Mouse (Mus musculus): ENCODE measurements around the gene Olfr586. TPM values are rescaled to one million over a fixed set of nuclear protein-coding genes. Genes with fewer than 3 reads are reported as not detected.

Gene Olfr586
- polyA plus RNA-seq (2016; fragmentation: Nextera tagmentation; extraction: Ambion mirVana): not detected in 2 replicates

DNA sequence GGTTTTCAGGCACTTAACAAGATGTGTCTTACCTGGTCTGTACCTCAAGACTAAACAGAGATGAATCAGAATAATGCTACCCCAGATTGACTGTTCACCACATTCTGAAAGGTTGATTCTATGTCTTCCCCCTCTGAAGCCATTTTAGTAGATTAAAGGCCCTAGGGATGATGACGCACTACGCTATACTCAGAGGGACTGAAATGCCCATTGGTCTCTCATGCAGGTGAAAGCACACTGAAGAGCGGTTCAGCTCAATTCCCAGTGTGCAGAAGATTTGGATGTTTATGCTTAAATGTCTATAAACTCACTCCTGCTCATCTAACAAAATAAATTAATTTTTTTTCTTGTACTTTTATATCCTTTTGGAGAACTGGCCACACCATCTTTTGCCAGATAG lies at the start of gene Olfr586:
TSS of gene Olfr586 (minus strand) at position 101 of the 400 bp plus-strand sequence.
- H3K4me1 ChIP-seq: no peaks in the 10 kb centered on the region
- H3K9ac ChIP-seq: no peak within 1 kb of the TSS
- no peak within 1 kb of the TSS for H3K27ac ChIP-seq
- H3K4me2 ChIP-seq (replicated peaks): no peak within 1 kb of the TSS
- H3K27me3 ChIP-seq (replicated peaks): no peaks in the 10 kb centered on the region
- 94% methylated on average over 3 of the region's 3 CpGs for WGBS
- no peak within 1 kb of the TSS for H3K4me3 ChIP-seq
- ATAC-seq (ENCODE audit: low FRiP score, low read depth): no peak
- no peaks in the 10 kb centered on the region for H3K9me3 ChIP-seq
- no peaks in the 10 kb centered on the region for H3K36me3 ChIP-seq

DNA sequence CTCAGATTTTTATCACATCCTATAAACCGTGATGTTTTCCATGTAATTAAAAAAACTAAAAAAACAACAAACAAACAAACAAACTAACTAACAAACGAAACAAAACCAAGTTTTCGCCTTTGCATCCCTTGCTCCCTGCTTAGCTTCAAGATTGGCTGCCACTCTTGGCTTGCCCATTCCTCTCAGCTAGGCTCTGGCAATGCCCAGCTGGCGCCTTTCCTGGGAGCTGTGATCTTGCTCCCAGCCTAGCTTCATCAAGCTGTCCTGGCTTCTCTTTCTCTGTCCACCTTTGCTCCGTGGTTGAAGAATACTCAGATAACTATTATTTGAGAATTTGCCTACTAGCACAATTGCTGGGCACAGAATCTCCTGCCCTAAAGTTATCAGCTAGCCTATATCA lies 44.3 kb upstream of the Olfr586 start:
- Histone ChIP-seq H3K9ac (no peak overlapping the region), H3K27me3 (replicated peaks) (no peaks in the 10 kb centered on the region), H3K36me3 (no peaks in the 10 kb centered on the region), H3K4me3 (no peak overlapping the region), H3K27ac (no peak overlapping the region), H3K4me2 (replicated peaks) (no peak overlapping the region), H3K4me1 (no peaks in the 10 kb centered on the region), H3K9me3 (no peaks in the 10 kb centered on the region)
- no peak for ATAC-seq (ENCODE audit: low FRiP score, low read depth)
- 79% methylated on average over 5 of the region's 5 CpGs for WGBS

DNA sequence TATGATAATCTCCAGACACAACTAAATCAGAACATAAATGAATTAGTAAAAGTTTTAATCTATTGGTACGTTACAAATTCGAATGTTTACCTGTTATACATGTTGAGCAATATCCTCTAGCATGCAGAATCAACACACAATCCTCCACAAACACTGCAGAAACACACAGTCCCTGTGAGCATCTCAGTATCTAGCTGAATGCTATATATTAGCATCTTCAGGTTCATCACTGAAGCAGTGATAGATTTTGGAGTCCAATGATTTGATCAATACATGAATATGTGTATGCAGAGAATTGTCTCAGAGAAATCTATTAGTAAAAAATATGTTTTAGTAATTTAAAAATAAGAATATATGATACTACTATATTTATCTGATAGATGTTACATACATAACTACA lies 30.8 kb upstream of the Olfr586 start, which contains the start of gene Olfr589:
TSS of gene Olfr589 (minus strand) at position 101 of the 400 bp plus-strand sequence.
- H3K4me1 ChIP-seq: no peaks in the 10 kb centered on the region
- H3K9me3 ChIP-seq: no peaks in the 10 kb centered on the region
- H3K4me3 ChIP-seq: no peak within 1 kb of the TSS
- no peaks in the 10 kb centered on the region for H3K36me3 ChIP-seq
- no peak within 1 kb of the TSS for H3K27ac ChIP-seq
- no peaks in the 10 kb centered on the region for H3K27me3 ChIP-seq (replicated peaks)
- 66% methylated on average over 2 of the region's 2 CpGs for whole genome bisulfite sequencing
- H3K4me2 ChIP-seq (replicated peaks): no peak within 1 kb of the TSS
- no peak for ATAC-seq (ENCODE audit: low FRiP score, low read depth)
- H3K9ac ChIP-seq: no peak within 1 kb of the TSS

DNA sequence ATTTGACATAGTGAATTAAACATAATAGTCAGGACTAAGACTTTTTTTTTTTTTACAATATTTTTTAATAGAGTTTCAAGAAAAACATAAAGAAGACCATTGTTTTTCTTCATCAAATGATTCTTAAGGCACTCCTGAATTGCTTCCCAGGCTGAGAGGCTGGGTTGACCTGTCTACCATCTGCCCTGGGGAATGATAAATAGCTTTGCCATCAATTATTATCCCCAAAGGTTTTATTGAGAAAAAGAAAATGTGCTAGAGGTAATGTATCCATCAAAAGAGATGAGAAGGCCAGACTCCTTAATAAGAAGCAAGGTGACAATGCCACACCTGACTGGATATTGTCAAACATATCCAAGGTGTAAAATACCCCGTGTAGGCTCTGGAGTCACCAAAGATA lies 15.1 kb upstream of the Olfr586 start, which contains the start of gene Olfr588-ps1:
TSS of gene Olfr588-ps1 (plus strand) at position 301 of the 400 bp plus-strand sequence.
- no peak for ATAC-seq (ENCODE audit: low FRiP score, low read depth)
- Histone ChIP-seq H3K27me3 (replicated peaks) (no peaks in the 10 kb centered on the region), H3K4me3 (no peak within 1 kb of the TSS), H3K9me3 (no peaks in the 10 kb centered on the region), H3K9ac (no peak within 1 kb of the TSS), H3K4me1 (no peaks in the 10 kb centered on the region), H3K4me2 (replicated peaks) (no peak within 1 kb of the TSS), H3K27ac (no peak within 1 kb of the TSS), H3K36me3 (no peaks in the 10 kb centered on the region)
- 85% methylated on average over 1 of the region's 1 CpGs for WGBS

DNA sequence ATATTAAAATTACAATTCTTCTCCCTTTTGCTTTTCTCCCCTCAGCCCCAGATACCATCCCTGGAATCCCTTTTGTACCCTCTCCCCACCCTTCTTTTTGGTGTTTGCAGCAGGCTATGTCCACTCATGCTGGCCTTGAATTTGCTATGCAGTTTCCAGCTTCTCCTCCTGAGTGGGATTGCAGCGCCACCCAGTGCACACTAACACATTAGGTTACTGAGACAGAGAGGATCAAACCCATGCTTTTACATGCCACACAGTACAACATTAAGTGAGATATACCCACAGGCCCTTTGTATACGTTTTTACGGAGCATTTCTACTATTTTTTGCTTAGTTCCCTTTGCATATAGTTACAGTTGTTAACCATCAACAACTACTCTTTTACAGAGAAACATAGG lies 6.0 kb downstream of the Olfr586 start:
- Histone ChIP-seq H3K27ac (no peak overlapping the region), H3K9me3 (no peaks in the 10 kb centered on the region), H3K36me3 (no peaks in the 10 kb centered on the region), H3K27me3 (replicated peaks) (no peaks in the 10 kb centered on the region), H3K4me1 (no peaks in the 10 kb centered on the region), H3K9ac (no peak overlapping the region), H3K4me2 (replicated peaks) (no peak overlapping the region), H3K4me3 (no peak overlapping the region)
- ATAC-seq (ENCODE audit: low FRiP score, low read depth): no peak
- 58% methylated on average over 3 of the region's 3 CpGs for WGBS

DNA sequence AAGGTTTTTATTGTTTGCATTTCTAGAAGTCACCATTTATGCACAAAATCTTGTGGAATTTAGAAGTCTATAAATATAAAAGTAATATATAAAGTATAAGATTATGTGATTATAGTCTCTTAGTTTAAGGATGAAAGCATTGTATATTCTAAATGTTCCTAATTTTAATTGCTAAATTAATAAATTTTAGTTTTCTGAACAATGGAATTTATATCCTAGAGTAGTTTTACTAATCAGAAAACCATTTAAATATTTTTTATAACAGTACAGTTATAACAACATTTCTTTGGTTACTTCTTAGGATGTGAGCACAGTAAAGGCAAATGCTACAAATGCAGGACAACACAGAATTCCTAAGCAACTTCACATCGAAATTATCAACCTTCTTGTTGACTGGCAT lies 28.0 kb downstream of the Olfr586 start, which contains the start of gene Olfr585:
TSS of gene Olfr585 (plus strand) at position 301 of the 400 bp plus-strand sequence.
- Histone ChIP-seq H3K27ac (no peak within 1 kb of the TSS), H3K4me2 (replicated peaks) (no peak within 1 kb of the TSS), H3K9me3 (no peaks in the 10 kb centered on the region), H3K36me3 (no peaks in the 10 kb centered on the region), H3K4me3 (no peak within 1 kb of the TSS), H3K27me3 (replicated peaks) (no peaks in the 10 kb centered on the region), H3K4me1 (no peaks in the 10 kb centered on the region), H3K9ac (no peak within 1 kb of the TSS)
- ATAC-seq (ENCODE audit: low FRiP score, low read depth): no peak
- WGBS: 78% methylated on average over 1 of the region's 1 CpGs

DNA sequence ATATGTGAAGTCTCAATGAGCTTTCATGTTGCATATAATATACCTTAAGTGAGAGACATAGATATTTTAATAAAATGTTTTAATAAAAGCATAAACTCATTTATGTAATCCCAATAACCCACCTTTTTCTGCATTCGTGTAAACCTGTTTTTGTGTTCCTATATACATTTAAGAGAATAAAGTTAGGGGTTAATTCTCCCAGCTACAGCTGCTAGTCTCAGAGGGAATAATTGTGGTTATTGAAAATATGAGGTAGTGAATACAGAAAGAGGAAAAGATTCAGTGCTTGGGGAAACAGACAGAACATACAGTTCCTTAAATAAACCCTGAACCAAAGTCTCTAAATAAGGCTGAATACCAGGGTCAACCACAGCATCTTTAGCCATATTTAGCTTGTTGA lies 43.9 kb downstream of the Olfr586 start, which contains the start of gene Olfr584:
TSS of gene Olfr584 (plus strand) at position 301 of the 400 bp plus-strand sequence.
- WGBS: 80% methylated on average over 1 of the region's 1 CpGs
- H3K4me3 ChIP-seq: no peak within 1 kb of the TSS
- no peaks in the 10 kb centered on the region for H3K27me3 ChIP-seq (replicated peaks)
- no peaks in the 10 kb centered on the region for H3K4me1 ChIP-seq
- H3K9me3 ChIP-seq: peaks cover 14% of the 10 kb centered on the region
- H3K36me3 ChIP-seq: no peaks in the 10 kb centered on the region
- ATAC-seq (ENCODE audit: low FRiP score, low read depth): no peak
- no peak within 1 kb of the TSS for H3K27ac ChIP-seq
- H3K9ac ChIP-seq: no peak within 1 kb of the TSS
- H3K4me2 ChIP-seq (replicated peaks): no peak within 1 kb of the TSS

Other genes with a start within 250 kb of the Olfr586 start
- gene Olfr568, start 248.5 kb downstream of the Olfr586 start, polyA plus RNA-seq (2016; fragmentation: Nextera tagmentation; extraction: Ambion mirVana): not detected in 2 replicates
- not detected in 2 replicates for gene Olfr569, start 234.8 kb downstream of the Olfr586 start, polyA plus RNA-seq (2016; fragmentation: Nextera tagmentation; extraction: Ambion mirVana)
- not detected in 2 replicates for gene Olfr570, start 231.1 kb downstream of the Olfr586 start, polyA plus RNA-seq (2016; fragmentation: Nextera tagmentation; extraction: Ambion mirVana)
- gene Olfr571, start 208.1 kb downstream of the Olfr586 start, polyA plus RNA-seq (2016; fragmentation: Nextera tagmentation; extraction: Ambion mirVana): not detected in 2 replicates
- not detected in 2 replicates for gene Olfr572, start 201.2 kb downstream of the Olfr586 start, polyA plus RNA-seq (2016; fragmentation: Nextera tagmentation; extraction: Ambion mirVana)
- gene Olfr573-ps1, start 183.1 kb downstream of the Olfr586 start, polyA plus RNA-seq (2016; fragmentation: Nextera tagmentation; extraction: Ambion mirVana): not detected in 2 replicates
- gene Olfr574, start 177.2 kb downstream of the Olfr586 start, polyA plus RNA-seq (2016; fragmentation: Nextera tagmentation; extraction: Ambion mirVana): not detected in 2 replicates
- not detected in 2 replicates for gene Olfr575, start 166.9 kb downstream of the Olfr586 start, polyA plus RNA-seq (2016; fragmentation: Nextera tagmentation; extraction: Ambion mirVana)
- gene Olfr576, start 163.0 kb downstream of the Olfr586 start, polyA plus RNA-seq (2016; fragmentation: Nextera tagmentation; extraction: Ambion mirVana): not detected in 2 replicates
- gene Olfr577, start 149.7 kb downstream of the Olfr586 start, polyA plus RNA-seq (2016; fragmentation: Nextera tagmentation; extraction: Ambion mirVana): not detected in 2 replicates
- gene Olfr578, start 136.3 kb downstream of the Olfr586 start, polyA plus RNA-seq (2016; fragmentation: Nextera tagmentation; extraction: Ambion mirVana): not detected in 2 replicates
- not detected in 2 replicates for gene Olfr582, start 87.6 kb downstream of the Olfr586 start, polyA plus RNA-seq (2016; fragmentation: Nextera tagmentation; extraction: Ambion mirVana)
- gene Olfr583, start 74.3 kb downstream of the Olfr586 start, polyA plus RNA-seq (2016; fragmentation: Nextera tagmentation; extraction: Ambion mirVana): not detected in 2 replicates
- gene Olfr584, start 43.8 kb downstream of the Olfr586 start, polyA plus RNA-seq (2016; fragmentation: Nextera tagmentation; extraction: Ambion mirVana): not detected in 2 replicates
- not detected in 2 replicates for gene Olfr585, start 27.9 kb downstream of the Olfr586 start, polyA plus RNA-seq (2016; fragmentation: Nextera tagmentation; extraction: Ambion mirVana)
- gene Olfr588-ps1, start 15.2 kb upstream of the Olfr586 start, polyA plus RNA-seq (2016; fragmentation: Nextera tagmentation; extraction: Ambion mirVana): not detected in 2 replicates
- gene Olfr589, start 30.7 kb upstream of the Olfr586 start, polyA plus RNA-seq (2016; fragmentation: Nextera tagmentation; extraction: Ambion mirVana): not detected in 2 replicates
- gene Olfr591, start 52.7 kb upstream of the Olfr586 start, polyA plus RNA-seq (2016; fragmentation: Nextera tagmentation; extraction: Ambion mirVana): not detected in 2 replicates
- gene Olfr592, start 59.2 kb upstream of the Olfr586 start, polyA plus RNA-seq (2016; fragmentation: Nextera tagmentation; extraction: Ambion mirVana): not detected in 2 replicates
- not detected in 2 replicates for gene Olfr593, start 86.2 kb upstream of the Olfr586 start, polyA plus RNA-seq (2016; fragmentation: Nextera tagmentation; extraction: Ambion mirVana)
- not detected in 2 replicates for gene Olfr594, start 91.4 kb upstream of the Olfr586 start, polyA plus RNA-seq (2016; fragmentation: Nextera tagmentation; extraction: Ambion mirVana)
- gene Usp17ld, start 126.9 kb upstream of the Olfr586 start, polyA plus RNA-seq (2016; fragmentation: Nextera tagmentation; extraction: Ambion mirVana): not detected in 2 replicates
- gene Olfr596, start 180.0 kb upstream of the Olfr586 start, polyA plus RNA-seq (2016; fragmentation: Nextera tagmentation; extraction: Ambion mirVana): not detected in 2 replicates
- not detected in 2 replicates for gene Olfr597, start 190.7 kb upstream of the Olfr586 start, polyA plus RNA-seq (2016; fragmentation: Nextera tagmentation; extraction: Ambion mirVana)
- not detected in 2 replicates for gene Olfr598, start 197.9 kb upstream of the Olfr586 start, polyA plus RNA-seq (2016; fragmentation: Nextera tagmentation; extraction: Ambion mirVana)
- gene Olfr599, start 210.3 kb upstream of the Olfr586 start, polyA plus RNA-seq (2016; fragmentation: Nextera tagmentation; extraction: Ambion mirVana): not detected in 2 replicates
- not detected in 2 replicates for gene Olfr600, start 224.0 kb upstream of the Olfr586 start, polyA plus RNA-seq (2016; fragmentation: Nextera tagmentation; extraction: Ambion mirVana)
- gene Olfr601, start 237.0 kb upstream of the Olfr586 start, polyA plus RNA-seq (2016; fragmentation: Nextera tagmentation; extraction: Ambion mirVana): not detected in 2 replicates

Measured in neural tube, embryonic 12.5 days (tissue).